Mouse (Mus musculus) CH12.LX (cell line): Measurements from ENCODE around the gene Rapgef6. TPM values are rescaled to one million over a fixed set of nuclear protein-coding genes. Genes with fewer than 3 reads are reported as not detected.

Experiments used
- DNase-seq: peaks from one replicate; pipeline ENCODE4 v3.0.0-alpha.2; 2013; ENCODE audit errors: extremely low read depth
- H3K27ac ChIP-seq: 2 replicates; pipeline ENCODE4 v1.5.1; 2012; ENCODE audit warnings: low read depth, mild to moderate bottlenecking, control low read depth, moderate library complexity; ENCODE audit not compliant: insufficient read depth
- H3K27me3 ChIP-seq: replicated peaks from 2 replicates; pipeline ENCODE3; 2012; ENCODE audit warnings: inconsistent platforms
- H3K36me3 ChIP-seq, 2 experiments: replicated peaks in 1 of 2; 2 replicates each; pipeline versions ENCODE3 to v1.6.1; 2012; ENCODE audit warnings: inconsistent platforms in 1 of 2, low read length in 1 of 2, mild to moderate bottlenecking in 1 of 2, mixed read lengths in 1 of 2, moderate library complexity in 1 of 2; ENCODE audit not compliant: control insufficient read depth in 1 of 2, insufficient read depth in 1 of 2
- H3K4me1 ChIP-seq, 2 experiments: 2 replicates each; pipeline ENCODE4 v1.6.1; 2012; ENCODE audit warnings: inconsistent platforms in 1 of 2, moderate library complexity in 1 of 2; ENCODE audit not compliant: insufficient read depth in 2 of 2, control insufficient read depth in 1 of 2
- H3K4me2 ChIP-seq: 2 replicates; pipeline ENCODE4 v1.6.1; 2012; ENCODE audit warnings: low read depth, mild to moderate bottlenecking, control low read depth; ENCODE audit not compliant: poor library complexity, insufficient read depth, severe bottlenecking
- H3K4me3 ChIP-seq, 3 experiments: fragments of 150-350 bp in 1 of 3; sonication (generic) in 1 of 3; replicated peaks in 1 of 3; 2 replicates each; pipeline versions ENCODE3 to v1.5.1; 2011 to 2012; ENCODE audit warnings: low read depth in 2 of 3, low read length in 2 of 3, mild to moderate bottlenecking in 2 of 3, moderate library complexity in 2 of 3, control low read depth in 1 of 3, improper control_type of control experiment in 1 of 3, inconsistent platforms in 1 of 3, mixed read lengths in 1 of 3; ENCODE audit not compliant: poor library complexity in 1 of 3
- H3K79me2 ChIP-seq: replicated peaks from 2 replicates; pipeline ENCODE4 v1.6.1; 2012; ENCODE audit warnings: mild to moderate bottlenecking, moderate library complexity; ENCODE audit not compliant: control insufficient read depth, poor library complexity, insufficient read depth, severe bottlenecking; ENCODE audit errors: extremely low read depth
- H3K9ac ChIP-seq: 2 replicates; pipeline ENCODE4 v1.6.1; 2012; ENCODE audit warnings: low read depth, mild to moderate bottlenecking, control low read depth, moderate library complexity; ENCODE audit not compliant: insufficient read depth
- H3K9me3 ChIP-seq: replicated peaks from 2 replicates; pipeline ENCODE3; 2012; ENCODE audit warnings: low read length, inconsistent platforms, mixed read lengths
- BHLHE40 ChIP-seq: IDR thresholded peaks from 2 replicates; pipeline ENCODE4 v1.6.1; 2011; ENCODE audit warnings: mild to moderate bottlenecking, low read depth, low read length, improper control_type of control experiment
- CHD1 ChIP-seq: IDR thresholded peaks from 2 replicates; pipeline ENCODE4 v1.6.1; 2012; ENCODE audit warnings: low read depth, low read length, improper control_type of control experiment, inconsistent platforms
- E2F4 ChIP-seq: IDR thresholded peaks from 2 replicates; pipeline ENCODE4 v1.6.1; 2011; ENCODE audit warnings: low read depth, low read length, improper control_type of control experiment; ENCODE audit not compliant: insufficient replicate concordance
- ELF1 ChIP-seq: IDR thresholded peaks from 2 replicates; pipeline ENCODE4 v1.6.1; 2014; ENCODE audit warnings: low read depth, mild to moderate bottlenecking, inconsistent platforms, low read length, improper control_type of control experiment
- EP300 ChIP-seq: IDR thresholded peaks from 2 replicates; pipeline ENCODE4 v1.6.1; 2011; ENCODE audit warnings: low read length, improper control_type of control experiment
- ETS1 ChIP-seq: conservative IDR thresholded peaks from 2 replicates; pipeline ENCODE4 v1.6.1; 2012; ENCODE audit warnings: low read depth, mild to moderate bottlenecking, inconsistent platforms, low read length, improper control_type of control experiment, moderate library complexity
- HCFC1 ChIP-seq: IDR thresholded peaks from 2 replicates; pipeline ENCODE4 v1.6.1; 2012; ENCODE audit warnings: low read depth, mild to moderate bottlenecking, inconsistent platforms, low read length, improper control_type of control experiment
- IRF4 ChIP-seq: IDR thresholded peaks from 2 replicates; pipeline ENCODE4 v1.6.1; 2014; ENCODE audit warnings: low read depth, mild to moderate bottlenecking, inconsistent platforms, low read length, improper control_type of control experiment
- JUN ChIP-seq: IDR thresholded peaks from 2 replicates; pipeline ENCODE4 v1.6.1; 2011; ENCODE audit warnings: low read depth, mild to moderate bottlenecking, low read length, improper control_type of control experiment, moderate library complexity; ENCODE audit not compliant: insufficient read depth
- JUND ChIP-seq: conservative IDR thresholded peaks from 2 replicates; pipeline ENCODE4 v1.6.1; 2011; ENCODE audit warnings: low read depth, low read length, improper control_type of control experiment
- MEF2A ChIP-seq: IDR thresholded peaks from 2 replicates; pipeline ENCODE4 v1.6.1; 2014; ENCODE audit warnings: low read depth, mild to moderate bottlenecking, inconsistent platforms, low read length, improper control_type of control experiment, borderline replicate concordance
- PAX5 ChIP-seq: IDR thresholded peaks from 2 replicates; pipeline ENCODE4 v1.6.1; 2012; ENCODE audit warnings: low read length, inconsistent platforms, mixed read lengths
- POLR2AphosphoS2 ChIP-seq: IDR thresholded peaks from 2 replicates; pipeline ENCODE4 v1.6.1; 2011; ENCODE audit warnings: low read depth, low read length, improper control_type of control experiment
- RAD21 ChIP-seq: IDR thresholded peaks from 2 replicates; pipeline ENCODE4 v1.6.1; 2011; ENCODE audit warnings: low read depth, mild to moderate bottlenecking, low read length, improper control_type of control experiment, moderate library complexity
- RCOR1 ChIP-seq: conservative IDR thresholded peaks from 2 replicates; pipeline ENCODE4 v1.6.1; 2012; ENCODE audit warnings: low read depth, mild to moderate bottlenecking, inconsistent platforms, low read length, improper control_type of control experiment
- SIN3A ChIP-seq: IDR thresholded peaks from 2 replicates; pipeline ENCODE4 v1.6.1; 2012; ENCODE audit warnings: low read length, improper control_type of control experiment, inconsistent platforms
- SMC3 ChIP-seq: IDR thresholded peaks from 2 replicates; pipeline ENCODE4 v1.6.1; 2011; ENCODE audit warnings: low read depth, low read length, improper control_type of control experiment
- TBP ChIP-seq: conservative IDR thresholded peaks from 2 replicates; pipeline ENCODE4 v1.6.1; 2011; ENCODE audit warnings: low read depth, low read length, improper control_type of control experiment
- TCF12 ChIP-seq: IDR thresholded peaks from 2 replicates; pipeline ENCODE4 v1.6.1; 2014; ENCODE audit warnings: low read depth, mild to moderate bottlenecking, inconsistent platforms, low read length, improper control_type of control experiment
- UBTF ChIP-seq: IDR thresholded peaks from 2 replicates; pipeline ENCODE4 v1.6.1; 2012; ENCODE audit warnings: low read depth, mild to moderate bottlenecking, inconsistent platforms, low read length, improper control_type of control experiment, moderate library complexity
- USF1 ChIP-seq: IDR thresholded peaks from 2 replicates; pipeline ENCODE4 v1.6.1; 2014; ENCODE audit warnings: low read depth, mild to moderate bottlenecking, inconsistent platforms, low read length, improper control_type of control experiment
- USF2 ChIP-seq: conservative IDR thresholded peaks from 2 replicates; pipeline ENCODE4 v1.6.1; 2011; ENCODE audit warnings: low read depth, low read length, improper control_type of control experiment
- ZMIZ1 ChIP-seq: IDR thresholded peaks from 2 replicates; pipeline ENCODE4 v1.6.1; 2012; ENCODE audit warnings: low read depth, mild to moderate bottlenecking, inconsistent platforms, low read length, improper control_type of control experiment
- ZNF384 ChIP-seq: IDR thresholded peaks from 2 replicates; pipeline ENCODE4 v1.6.1; 2012; ENCODE audit warnings: low read depth, low read length, improper control_type of control experiment, inconsistent platforms
- dilution Hi-C: fragments of 300-500 bp; cut with MboI; formaldehyde crosslinking; loops from 2 replicates; pipeline ENCODE4 v1.14.3; 2020; ENCODE audit warnings: low sequenced_read_pairs; ENCODE audit not compliant: extremely low pct_unique_long_range_greater_than_20kb, extremely low pct_ligation_motif_present
- in situ Hi-C: fragments of 300-500 bp; cut with MboI; formaldehyde crosslinking; loops from 3 replicates; pipeline ENCODE4 v1.14.3; 2019; ENCODE audit warnings: low sequenced_read_pairs, low pct_ligation_motif_present, low pct_unique_long_range_greater_than_20kb, mixed read lengths
- polyA plus RNA-seq: library from polyadenylated mRNA; unstranded; fragments of >175 nt; gene quantifications from 2 replicates; pipeline ENCODE4 v1.2.1, GENCODE M21; 2012; ENCODE audit warnings: low read depth; ENCODE audit not compliant: insufficient read length
- total RNA-seq, 2 experiments: library from RNA; depleted of rRNA; stranded (reverse); fragments of 300-350 nt in 1 of 2; fragments of >200 nt in 1 of 2; gene quantifications; 2 replicates each; pipeline ENCODE4 v1.2.3; 2012 to 2014

Gene Rapgef6
- total and polyA plus RNA-seq, 3 experiments: 36.7 to 63.8 (median 38.3) TPM

DNA sequence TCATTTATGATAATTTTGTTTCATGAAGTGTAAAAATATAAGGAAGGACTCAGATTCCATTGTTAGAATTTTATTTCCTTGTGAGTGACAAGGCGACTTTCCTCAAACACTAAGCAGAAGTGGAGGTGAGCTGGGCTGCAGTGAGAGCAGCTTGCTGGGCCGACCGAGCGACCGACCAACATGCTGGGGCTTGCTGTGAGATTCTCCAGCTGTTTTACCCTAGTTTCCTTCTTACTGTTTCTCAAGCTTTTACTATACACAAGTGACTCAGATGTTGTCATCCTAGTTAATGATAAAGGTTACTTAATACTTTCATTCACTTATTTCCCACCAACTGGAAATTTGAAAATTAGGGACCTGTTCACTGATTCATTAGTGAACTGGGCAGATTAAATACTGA lies 22.8 kb upstream of the Rapgef6 start:
- in situ Hi-C loops (no loop called here), dilution Hi-C loops (no loop called here)
- H3K79me2 ChIP-seq: peaks cover 2% of the 10 kb centered on the region; the same call in 1 of the 2 replicates
- H3K27ac ChIP-seq: no peak overlapping the region
- H3K36me3 ChIP-seq: peaks cover 29 to 78% of the 10 kb centered on the region in 2 experiments
- H3K27me3 ChIP-seq: no peaks in the 10 kb centered on the region
- TF ChIP-seq ELF1 (no peak), RCOR1 (0 out of 2 replicates have a peak, but pooled peaks have one; percentile 35), JUND (peak; percentile 91), TBP (peak; percentile 83), BHLHE40 (peak; percentile 53; the same call in 1 of the 2 replicates), JUN (peak; percentile 89), IRF4 (peak; percentile 100), ETS1 (peak; percentile 98), SIN3A (peak; percentile 71; the same call in 1 of the 2 replicates), ZMIZ1 (no peak), UBTF (0 out of 2 replicates have a peak, but pooled peaks have one; percentile 42), TCF12 (peak; percentile 91), MEF2A (peak; percentile 87), USF2 (no peak), EP300 (peak; percentile 93), CHD1 (peak; percentile 100), HCFC1 (no peak)
- H3K4me1 ChIP-seq: peaks cover 6 to 30% of the 10 kb centered on the region in 2 experiments
- DNase-seq: peak; percentile 74
- H3K4me3 ChIP-seq: no peak overlapping the region
- H3K9me3 ChIP-seq: no peaks in the 10 kb centered on the region
- H3K9ac ChIP-seq: no peak overlapping the region
- H3K4me2 ChIP-seq: no peak overlapping the region

- dilution Hi-C loops: no loop called here
Measured at GRCm38 (mm10) chr11:54502546-54503245, 20.0 kb upstream of the Rapgef6 start.

More at GRCm38 (mm10) chr11:54502546-54503245, 20.0 kb upstream of the Rapgef6 start:
- no peaks in the 10 kb centered on the region; the same call in 1 of the 2 replicates for H3K79me2 ChIP-seq
- no peaks in the 10 kb centered on the region for H3K27me3 ChIP-seq
- TF ChIP-seq SIN3A: no peak
- no peak for TF ChIP-seq CHD1
- TF ChIP-seq SMC3: no peak
- TF ChIP-seq USF1: no peak
- no peak for TF ChIP-seq TBP
- no peak for TF ChIP-seq ZNF384
- no peak for TF ChIP-seq ETS1
- TF ChIP-seq PAX5: no peak
- no peak for TF ChIP-seq RAD21
- no peak for TF ChIP-seq E2F4
- TF ChIP-seq POLR2AphosphoS2: no peak
- no peak for TF ChIP-seq JUN
- TF ChIP-seq, all 38 proteins: peak for 0
- DNase-seq: no peak
- peaks cover 37 to 80% of the 10 kb centered on the region in 2 experiments for H3K36me3 ChIP-seq
- no peak overlapping the region for H3K4me3 ChIP-seq
- peaks cover 6 to 27% of the 10 kb centered on the region in 2 experiments for H3K4me1 ChIP-seq
- no peak overlapping the region for H3K9ac ChIP-seq
- H3K9me3 ChIP-seq: no peaks in the 10 kb centered on the region
- in situ Hi-C loops: no loop called here
- no peak overlapping the region for H3K27ac ChIP-seq
- H3K4me2 ChIP-seq: no peak overlapping the region
